Mouse (Mus musculus) C2C12 (cell line): Measurements from ENCODE around the gene Mgmt.

Source experiments
- CEBPB ChIP-seq: IDR thresholded peaks from one replicate; pipeline ENCODE4 v1.6.1; 2011; ENCODE audit warnings: low read depth, mild to moderate bottlenecking, control low read depth, moderate library complexity
- CTCF ChIP-seq: IDR thresholded peaks from one replicate; pipeline ENCODE4 v1.5.1; 2011; ENCODE audit not compliant: control insufficient read depth, insufficient read depth, insufficient read length
- FOSL1 ChIP-seq: IDR thresholded peaks from one replicate; pipeline ENCODE4 v1.8.0; 2011; ENCODE audit warnings: mild to moderate bottlenecking, low read length; ENCODE audit not compliant: poor library complexity, insufficient read depth, severe bottlenecking
- MAX ChIP-seq: IDR thresholded peaks from one replicate; pipeline ENCODE4 v1.6.1; 2011; ENCODE audit warnings: mild to moderate bottlenecking, control low read depth
- MYOD1 ChIP-seq: IDR thresholded peaks from one replicate; pipeline ENCODE4 v1.6.1; 2011; ENCODE audit warnings: low read depth; ENCODE audit not compliant: control insufficient read depth, insufficient read length
- MYOG ChIP-seq: IDR thresholded peaks from one replicate; pipeline ENCODE4 v1.6.1; 2011; ENCODE audit not compliant: control insufficient read depth, insufficient read length; ENCODE audit errors: extremely low read depth
- USF1 ChIP-seq: IDR thresholded peaks from one replicate; pipeline ENCODE4 v1.6.1; 2011; ENCODE audit warnings: low read depth, mild to moderate bottlenecking, control low read depth, moderate library complexity

GRCm38 (mm10) chr7:137151854-137152253 is 257.4 kb downstream of the Mgmt start:
- no peak for TF ChIP-seq CTCF
- no peak for TF ChIP-seq MAX
- no peak for TF ChIP-seq MYOD1
- TF ChIP-seq MYOG: no peak
- TF ChIP-seq CEBPB: no peak
- no peak for TF ChIP-seq USF1
- TF ChIP-seq FOSL1: no peak
